Comparison of ENCODE assay signal across 13 mouse cellular contexts in the genomic region with DNA sequence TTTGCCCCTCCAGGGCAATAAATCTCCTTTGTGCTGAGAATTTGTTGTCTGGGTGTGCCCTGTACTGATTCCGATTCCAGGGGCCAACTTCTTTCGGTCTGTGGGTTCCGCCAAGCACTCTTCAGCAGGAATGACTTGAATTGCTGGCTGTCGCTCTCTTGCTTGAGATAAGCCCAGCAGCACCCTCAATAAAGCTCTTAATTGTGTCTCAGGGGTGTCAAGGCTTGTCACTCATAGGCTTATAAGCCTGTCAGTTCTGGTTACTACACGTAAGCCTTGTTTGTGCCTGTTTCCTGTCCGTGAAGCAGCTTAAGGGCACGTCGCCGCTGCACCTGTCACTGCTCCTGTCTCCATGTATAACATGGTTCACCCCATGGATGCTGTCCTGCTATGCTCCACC. TPM values are rescaled to one million over a fixed set of nuclear protein-coding genes. Genes with fewer than 3 reads are reported as not detected.
DNase-seq lines count a peak whose midpoint lies in the region; ATAC-seq and TF ChIP-seq lines count a peak whose summit lies in the region.
"Had no signal": no experiment of that assay in that cellular context is flagged by ENCODE, and none has a peak within 500 bp of the region (broad histone marks: within the 10 kb centered on the region; RNA-seq: fewer than 3 reads in every experiment).

No protein-coding gene starts in this region.

- H3K36me3 ChIP-seq in forebrain, embryonic 16.5 days (ENCODE audit: control insufficient read depth, insufficient read depth), result no peaks in the 10 kb centered on the region
- no peaks in the 10 kb centered on the region for H3K36me3 ChIP-seq in forebrain, embryonic 10.5 days (replicated peaks)
- H3K36me3 ChIP-seq in kidney, embryonic 14.5 days (ENCODE audit: control insufficient read depth, insufficient read depth, low read length), result no peaks in the 10 kb centered on the region
- H3K36me3 ChIP-seq in neural tube, embryonic 12.5 days, result no peaks in the 10 kb centered on the region
- no peaks in the 10 kb centered on the region for H3K36me3 ChIP-seq in stomach, postnatal 0 days (ENCODE audit: control insufficient read depth, insufficient read depth, low read length)

- DNase-seq in forebrain, embryonic 10.5 days (ENCODE audit: extremely low spot score, low spot score), result no peak
- DNase-seq in kidney, postnatal 36 days, result no peak
- no peak for DNase-seq in neural tube, embryonic 10.5 days (ENCODE audit: extremely low spot score, low spot score)
- DNase-seq in stomach, postnatal 0 days (ENCODE audit: low spot score), result peak; percentile 19
- no peak for DNase-seq in Muller cell, postnatal 12 days (ENCODE audit: inconsistent ontology term)
- DNase-seq: cerebellum, adult 11 months; embryo, embryonic 11 days; left cerebral cortex, postnatal 4 days; thymus, postnatal 36 days had no signal

- H3K4me2 ChIP-seq in forebrain, embryonic 16.5 days (ENCODE audit: low read length), result no peak overlapping the region
- peak overlapping the region; percentile 21 for H3K4me2 ChIP-seq in kidney, embryonic 14.5 days (replicated peaks; ENCODE audit: low read depth, low read length)
- peak overlapping the region; percentile 37 for H3K4me2 ChIP-seq in neural tube, embryonic 12.5 days (replicated peaks)
- H3K4me2 ChIP-seq in stomach, postnatal 0 days (replicated peaks; ENCODE audit: low read depth), result 0 out of 2 replicates have a peak overlapping the region, but pooled peaks have one; percentile 20

- H3K9me3 ChIP-seq in forebrain, embryonic 16.5 days (ENCODE audit: control insufficient read depth, low read length), result no peaks in the 10 kb centered on the region
- no peaks in the 10 kb centered on the region for H3K9me3 ChIP-seq in forebrain, embryonic 10.5 days
- H3K9me3 ChIP-seq in kidney, embryonic 14.5 days (ENCODE audit: control insufficient read depth, low read length), result no peaks in the 10 kb centered on the region
- H3K9me3 ChIP-seq in neural tube, embryonic 12.5 days, result no peaks in the 10 kb centered on the region
- no peaks in the 10 kb centered on the region for H3K9me3 ChIP-seq in stomach, postnatal 0 days (ENCODE audit: control insufficient read depth, low read length)

- H3K27me3 ChIP-seq in forebrain, embryonic 16.5 days (replicated peaks; ENCODE audit: control insufficient read depth, insufficient read depth, low read length), result no peaks in the 10 kb centered on the region
- no peaks in the 10 kb centered on the region for H3K27me3 ChIP-seq in forebrain, embryonic 10.5 days (ENCODE audit: poor library complexity, severe bottlenecking)
- no peaks in the 10 kb centered on the region for H3K27me3 ChIP-seq in kidney, embryonic 14.5 days (ENCODE audit: control insufficient read depth, insufficient read depth, low read length)
- no peaks in the 10 kb centered on the region for H3K27me3 ChIP-seq in neural tube, embryonic 12.5 days (replicated peaks)
- H3K27me3 ChIP-seq in stomach, postnatal 0 days (ENCODE audit: control insufficient read depth, insufficient read depth, low read length), result no peaks in the 10 kb centered on the region

- H3K27ac ChIP-seq in forebrain, embryonic 16.5 days (ENCODE audit: low read length), result no peak overlapping the region
- no peak overlapping the region for H3K27ac ChIP-seq in forebrain, embryonic 10.5 days
- H3K27ac ChIP-seq in kidney, embryonic 14.5 days (ENCODE audit: low read depth, low read length), result no peak overlapping the region
- no peak overlapping the region for H3K27ac ChIP-seq in neural tube, embryonic 12.5 days
- H3K27ac ChIP-seq in stomach, postnatal 0 days (replicated peaks), result no peak overlapping the region

- TF ChIP-seq CTCF in stomach, postnatal 0 days (IDR thresholded peaks at IDR 0.05; ENCODE audit: low read depth), result no peak

- 0 out of 2 replicates have a peak, but pooled peaks cover 2% of the 10 kb centered on the region for H3K4me1 ChIP-seq in forebrain, embryonic 16.5 days (replicated peaks; ENCODE audit: control insufficient read depth, insufficient read depth, low read length)
- peaks cover 8% of the 10 kb centered on the region for H3K4me1 ChIP-seq in forebrain, embryonic 10.5 days
- H3K4me1 ChIP-seq in kidney, embryonic 14.5 days (ENCODE audit: control insufficient read depth, insufficient read depth, low read length), result peaks cover 9% of the 10 kb centered on the region; the same call in 1 of the 2 replicates
- peaks cover 6% of the 10 kb centered on the region for H3K4me1 ChIP-seq in neural tube, embryonic 12.5 days
- peaks cover 3% of the 10 kb centered on the region; the same call in 1 of the 2 replicates for H3K4me1 ChIP-seq in stomach, postnatal 0 days (replicated peaks; ENCODE audit: control insufficient read depth, insufficient read depth)

- H3K9ac ChIP-seq in forebrain, embryonic 16.5 days (replicated peaks; ENCODE audit: low read depth, low read length), result 0 out of 2 replicates have a peak overlapping the region, but pooled peaks have one; percentile 14
- no peak overlapping the region for H3K9ac ChIP-seq in kidney, embryonic 14.5 days (ENCODE audit: low read depth, low read length)
- H3K9ac ChIP-seq in neural tube, embryonic 12.5 days, result no peak overlapping the region
- H3K9ac ChIP-seq in stomach, postnatal 0 days (ENCODE audit: low read length), result no peak overlapping the region

- no peak for ATAC-seq in forebrain, embryonic 16.5 days
- ATAC-seq in kidney, embryonic 14.5 days (ENCODE audit: low FRiP score, low TSS enrichment), result no peak
- no peak for ATAC-seq in neural tube, embryonic 12.5 days (ENCODE audit: low FRiP score, low read depth)
- ATAC-seq in stomach, postnatal 0 days (ENCODE audit: low FRiP score, low TSS enrichment), result no peak
- ATAC-seq: forebrain, embryonic 14.5 days had no signal

- no peak overlapping the region for H3K4me3 ChIP-seq in forebrain, embryonic 16.5 days (replicated peaks; ENCODE audit: low read length)
- H3K4me3 ChIP-seq in forebrain, embryonic 10.5 days, result no peak overlapping the region
- H3K4me3 ChIP-seq in kidney, embryonic 14.5 days (ENCODE audit: low read length), result no peak overlapping the region
- no peak overlapping the region for H3K4me3 ChIP-seq in neural tube, embryonic 12.5 days
- no peak overlapping the region for H3K4me3 ChIP-seq in stomach, postnatal 0 days (ENCODE audit: low read depth, low read length)

- TF ChIP-seq EP300 in stomach, postnatal 0 days (optimal IDR thresholded peaks at IDR 0.05), result no peak

- WGBS in forebrain, embryonic 16.5 days, result 52% methylated on average over 9 of the region's 9 CpGs
- 74% methylated on average over 9 of the region's 9 CpGs for WGBS in forebrain, embryonic 10.5 days
- WGBS in kidney, embryonic 14.5 days, result 35% methylated on average over 9 of the region's 9 CpGs
- WGBS in neural tube, embryonic 12.5 days, result 33% methylated on average over 9 of the region's 9 CpGs
- 41% methylated on average over 9 of the region's 9 CpGs for WGBS in stomach, postnatal 0 days

RNA-seq across cellular contexts. Expression of a gene that starts 5.1 kb away (rescaled TPM):
- polyA plus RNA-seq in forebrain, embryonic 16.5 days (2015; fragmentation: Nextera tagmentation; extraction: Ambion mirVana), result 1.4 and 2.1 TPM in 2 replicates
- 0.91 and 2.1 TPM in 2 replicates for polyA plus RNA-seq in forebrain, embryonic 10.5 days (2016; fragmentation: Nextera tagmentation; extraction: Ambion mirVana)
- polyA plus RNA-seq in kidney, embryonic 14.5 days (2014; fragmentation: Nextera tagmentation; extraction: Ambion mirVana), result 8.3 and 10.7 TPM in 2 replicates
- polyA plus RNA-seq in neural tube, embryonic 12.5 days (2016; fragmentation: Nextera tagmentation; extraction: Ambion mirVana), result 6.5 and 7.9 TPM in 2 replicates
- polyA plus RNA-seq in stomach, postnatal 0 days (2015; fragmentation: Nextera tagmentation; extraction: Ambion mirVana), result 7.9 and 8.6 TPM in 2 replicates

RNA-seq across cellular contexts. Expression of a gene that starts 26.7 kb away (rescaled TPM):
- 1.9 and 2.0 TPM in 2 replicates for polyA plus RNA-seq in forebrain, embryonic 16.5 days (2015; fragmentation: Nextera tagmentation; extraction: Ambion mirVana)
- polyA plus RNA-seq in forebrain, embryonic 10.5 days (2016; fragmentation: Nextera tagmentation; extraction: Ambion mirVana), result 3.7 and 4.1 TPM in 2 replicates
- 4.7 and 5.4 TPM in 2 replicates for polyA plus RNA-seq in kidney, embryonic 14.5 days (2014; fragmentation: Nextera tagmentation; extraction: Ambion mirVana)
- polyA plus RNA-seq in neural tube, embryonic 12.5 days (2016; fragmentation: Nextera tagmentation; extraction: Ambion mirVana), result 2.2 and 2.4 TPM in 2 replicates
- 1.7 and 2.2 TPM in 2 replicates for polyA plus RNA-seq in stomach, postnatal 0 days (2015; fragmentation: Nextera tagmentation; extraction: Ambion mirVana)
